Mouse (Mus musculus): ENCODE measurements around the gene Kat2a. TPM values are rescaled to one million over a fixed set of nuclear protein-coding genes. Genes with fewer than 3 reads are reported as not detected.

The Kat2a gene
- polyA plus RNA-seq, 1 experiment from 2014 or later, result 65.9 TPM

DNA sequence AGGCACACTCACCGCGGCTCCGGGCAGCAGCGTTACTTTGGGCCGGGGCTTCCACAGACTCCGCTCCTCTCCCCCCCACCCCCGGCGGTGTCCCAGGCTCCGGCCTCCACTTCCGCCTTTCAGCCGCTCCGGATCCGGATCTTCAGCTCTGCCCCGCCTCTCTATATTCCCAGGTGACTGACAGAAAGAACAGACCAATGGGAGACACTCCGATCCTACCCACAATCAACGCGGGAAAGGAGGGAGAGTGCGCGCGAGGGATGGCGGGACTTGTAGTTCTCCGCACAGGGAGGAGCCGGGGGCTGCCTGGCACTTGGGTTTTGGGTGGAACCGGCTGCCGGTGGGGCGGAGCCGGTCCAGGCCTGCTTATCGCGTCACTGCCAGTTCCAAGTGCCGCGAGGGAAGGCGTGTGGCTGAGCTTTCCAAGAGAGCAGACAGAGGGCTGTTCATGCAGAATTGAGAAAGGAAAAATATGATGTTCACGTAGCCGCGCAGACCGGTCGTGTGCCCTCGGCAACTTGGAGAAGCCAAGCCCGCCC is 25.9 kb upstream of the Kat2a start, which contains the start of gene Rab5c:
TSS of gene Rab5c (minus strand) at position 150 of the 539 bp plus-strand sequence.
- Histone ChIP-seq H3K9ac (ENCODE audit: low read depth, low read length) (peak within 1 kb of the TSS; percentile 78), H3K4me3 (ENCODE audit: low read depth, low read length) (peak within 1 kb of the TSS; percentile 62), H3K27me3 (ENCODE audit: control insufficient read depth, insufficient read depth, low read depth, low read length) (no peaks in the 10 kb centered on the region), H3K27ac (ENCODE audit: low read length) (peak within 1 kb of the TSS; percentile 85), H3K4me1 (ENCODE audit: control insufficient read depth, insufficient read depth, low read length) (peaks cover 16% of the 10 kb centered on the region), H3K4me2 (ENCODE audit: low read length) (peak within 1 kb of the TSS; percentile 84), H3K9me3 (replicated peaks; ENCODE audit: control insufficient read depth, low read length, poor library complexity, severe bottlenecking) (no peaks in the 10 kb centered on the region), H3K36me3 (ENCODE audit: control insufficient read depth, insufficient read depth, low read length) (peaks cover 5% of the 10 kb centered on the region; the same call in 1 of the 2 replicates)
- WGBS, result under 1% methylated on average over 39 of the region's 39 CpGs
- ATAC-seq, result peak; percentile 99

DNA sequence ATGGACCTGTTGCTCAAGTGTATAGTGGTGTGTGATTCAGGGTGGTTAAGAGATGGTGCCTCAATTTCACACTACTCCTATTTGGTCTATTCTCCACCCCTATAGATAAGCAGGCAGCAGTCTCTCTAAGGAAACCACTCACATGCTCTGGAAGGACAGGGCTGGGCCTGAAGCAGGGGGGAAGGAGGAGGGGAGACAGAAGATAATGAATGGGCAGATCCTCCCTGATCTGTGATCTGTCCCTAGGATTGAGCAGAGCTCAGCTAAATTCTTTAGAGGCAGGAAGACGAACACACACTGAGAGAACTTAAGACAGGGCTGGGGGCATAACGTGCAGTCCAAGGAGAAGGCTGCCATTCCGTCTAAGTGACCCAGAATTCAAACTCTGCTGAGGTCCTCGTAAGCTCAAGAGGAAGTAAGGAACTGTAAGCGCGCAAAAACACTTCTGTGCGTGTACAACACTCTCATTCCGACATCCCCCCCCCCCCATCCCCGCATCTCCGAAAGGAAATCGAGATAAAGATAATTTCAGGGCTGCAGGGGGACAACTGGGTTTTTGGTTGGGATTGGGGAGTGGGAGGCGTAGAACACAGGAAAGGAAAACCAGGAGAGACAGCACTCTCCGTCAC is 25.0 kb upstream of the Kat2a start:
- ATAC-seq, result no peak
- WGBS, result 1% methylated on average over 12 of the region's 13 CpGs
- H3K4me1 ChIP-seq (ENCODE audit: control insufficient read depth, insufficient read depth, low read length), result peaks cover 16% of the 10 kb centered on the region
- H3K9ac ChIP-seq (ENCODE audit: low read depth, low read length), result peak overlapping the region; percentile 78
- peak overlapping the region; percentile 84 for H3K4me2 ChIP-seq (ENCODE audit: low read length)
- peak overlapping the region; percentile 62 for H3K4me3 ChIP-seq (ENCODE audit: low read depth, low read length)
- peaks cover 5% of the 10 kb centered on the region; the same call in 1 of the 2 replicates for H3K36me3 ChIP-seq (ENCODE audit: control insufficient read depth, insufficient read depth, low read length)
- no peaks in the 10 kb centered on the region for H3K27me3 ChIP-seq (ENCODE audit: control insufficient read depth, insufficient read depth, low read depth, low read length)
- H3K9me3 ChIP-seq (replicated peaks; ENCODE audit: control insufficient read depth, low read length, poor library complexity, severe bottlenecking), result no peaks in the 10 kb centered on the region
- no peak overlapping the region for H3K27ac ChIP-seq (ENCODE audit: low read length)

DNA sequence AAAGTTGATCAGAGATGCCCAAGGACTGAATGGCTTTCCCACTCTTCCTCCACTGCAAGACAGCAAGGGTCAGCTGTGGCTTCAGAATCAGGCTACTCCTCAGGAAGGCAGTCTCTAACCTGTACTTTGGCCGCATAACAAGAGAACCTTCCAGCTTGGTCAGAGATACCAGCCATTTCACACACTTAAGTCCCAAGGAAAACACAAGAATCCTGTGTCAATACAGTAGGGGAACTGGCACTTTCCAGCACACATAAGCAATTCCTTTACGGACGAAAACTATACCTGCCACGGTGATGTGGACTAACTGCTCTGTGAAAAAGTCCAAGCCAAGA is 24.4 kb upstream of the Kat2a start:
- Histone ChIP-seq H3K9me3 (replicated peaks; ENCODE audit: control insufficient read depth, low read length, poor library complexity, severe bottlenecking) (no peaks in the 10 kb centered on the region), H3K27me3 (ENCODE audit: control insufficient read depth, insufficient read depth, low read depth, low read length) (no peaks in the 10 kb centered on the region), H3K9ac (ENCODE audit: low read depth, low read length) (no peak overlapping the region), H3K4me2 (ENCODE audit: low read length) (peak overlapping the region; percentile 84), H3K27ac (ENCODE audit: low read length) (no peak overlapping the region), H3K4me3 (ENCODE audit: low read depth, low read length) (peak overlapping the region; percentile 62), H3K4me1 (ENCODE audit: control insufficient read depth, insufficient read depth, low read length) (peaks cover 16% of the 10 kb centered on the region), H3K36me3 (ENCODE audit: control insufficient read depth, insufficient read depth, low read length) (peaks cover 5% of the 10 kb centered on the region; the same call in 1 of the 2 replicates)
- ATAC-seq, result no peak
- 75% methylated on average over 4 of the region's 4 CpGs for WGBS

DNA sequence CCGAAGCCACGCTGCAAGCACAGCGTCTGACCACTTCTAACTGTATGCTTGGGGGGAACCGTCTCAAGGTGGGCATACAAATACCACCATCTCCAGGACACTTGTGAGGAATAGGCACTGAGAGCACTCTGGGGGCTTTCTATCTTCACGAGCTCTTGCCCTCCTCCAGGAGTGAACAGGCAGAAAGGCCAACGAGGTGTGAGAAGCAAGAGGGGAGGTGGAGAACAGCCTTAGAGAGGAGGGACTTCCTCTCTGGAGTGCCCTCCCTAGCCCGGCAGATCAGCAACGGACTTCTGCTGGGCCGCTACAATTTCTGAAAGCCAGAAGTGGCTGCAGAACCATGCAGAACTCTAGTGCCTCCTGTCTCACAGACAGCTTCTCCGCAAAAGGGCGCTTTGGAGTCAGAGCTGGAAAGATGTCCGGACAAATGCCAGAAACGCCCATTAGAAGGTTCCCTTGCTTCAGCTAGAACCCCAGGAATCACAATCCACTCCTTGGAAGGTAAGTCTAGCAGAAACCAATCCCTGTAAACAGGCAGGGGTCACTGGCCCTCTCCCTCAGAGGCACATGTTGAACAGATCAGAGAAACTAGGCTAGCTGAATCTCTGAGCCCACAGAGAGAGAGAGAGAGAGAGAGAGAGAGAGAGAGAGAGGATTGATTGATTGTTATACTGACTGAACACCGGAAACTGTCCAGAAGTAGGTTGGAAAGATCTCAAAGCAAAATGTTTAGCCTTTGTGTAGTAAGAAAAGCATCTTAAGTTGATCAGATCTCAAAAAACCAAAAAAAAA is 23.9 kb upstream of the Kat2a start:
- Histone ChIP-seq H3K4me2 (ENCODE audit: low read length) (no peak overlapping the region), H3K4me3 (ENCODE audit: low read depth, low read length) (no peak overlapping the region)
- 85% methylated on average over 14 of the region's 14 CpGs for WGBS

DNA sequence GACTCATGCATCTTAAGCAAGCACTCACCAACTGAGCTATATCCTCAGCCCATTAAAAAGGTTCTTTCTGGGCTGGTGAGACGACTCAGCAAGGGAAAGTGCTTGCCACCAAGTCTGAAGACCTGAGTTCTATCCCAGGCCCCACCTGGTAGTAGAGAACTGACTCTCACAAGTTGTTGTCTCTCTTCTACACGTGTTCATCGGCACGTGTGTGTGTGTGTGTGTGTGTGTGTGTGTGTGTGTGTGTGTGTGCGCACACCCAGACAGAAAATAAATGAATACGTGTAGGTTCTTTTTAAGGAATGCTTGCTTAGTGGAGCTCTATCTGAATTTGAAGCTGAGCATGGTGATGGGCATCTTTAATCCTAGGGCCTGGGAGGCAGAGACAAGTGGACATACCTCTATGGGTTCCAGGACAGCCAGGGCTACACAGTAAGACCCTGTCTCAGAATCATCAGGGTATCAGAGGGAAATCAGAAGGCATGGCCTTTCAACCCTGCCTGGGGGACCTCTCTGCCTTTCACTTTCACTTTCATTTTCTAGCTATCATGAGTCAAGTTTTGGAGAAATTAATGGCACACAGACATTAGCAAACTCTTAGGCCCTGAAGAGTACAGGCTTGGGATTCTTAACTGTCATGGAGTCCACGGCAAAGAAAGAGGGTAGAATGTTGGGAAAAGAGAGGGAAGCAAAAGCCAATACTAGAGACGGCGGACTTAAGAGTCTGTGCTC is 23.0 kb upstream of the Kat2a start:
- no peak overlapping the region for H3K4me2 ChIP-seq (ENCODE audit: low read length)
- H3K4me1 ChIP-seq (ENCODE audit: control insufficient read depth, insufficient read depth, low read length), result peaks cover 16% of the 10 kb centered on the region
- no peaks in the 10 kb centered on the region for H3K9me3 ChIP-seq (replicated peaks; ENCODE audit: control insufficient read depth, low read length, poor library complexity, severe bottlenecking)
- H3K4me3 ChIP-seq (ENCODE audit: low read depth, low read length), result no peak overlapping the region
- 87% methylated on average over 9 of the region's 9 CpGs for WGBS
- H3K27ac ChIP-seq (ENCODE audit: low read length), result no peak overlapping the region
- ATAC-seq, result no peak
- no peak overlapping the region for H3K9ac ChIP-seq (ENCODE audit: low read depth, low read length)
- H3K27me3 ChIP-seq (ENCODE audit: control insufficient read depth, insufficient read depth, low read depth, low read length), result no peaks in the 10 kb centered on the region
- no peaks in the 10 kb centered on the region for H3K36me3 ChIP-seq (ENCODE audit: control insufficient read depth, insufficient read depth, low read length)

More for the DNA sequence above, 23.9 kb upstream of the Kat2a start:
- ATAC-seq, result no peak
- Histone ChIP-seq H3K27ac (ENCODE audit: low read length) (no peak overlapping the region), H3K27me3 (ENCODE audit: control insufficient read depth, insufficient read depth, low read depth, low read length) (no peaks in the 10 kb centered on the region), H3K9ac (ENCODE audit: low read depth, low read length) (no peak overlapping the region), H3K4me1 (ENCODE audit: control insufficient read depth, insufficient read depth, low read length) (peaks cover 16% of the 10 kb centered on the region), H3K9me3 (replicated peaks; ENCODE audit: control insufficient read depth, low read length, poor library complexity, severe bottlenecking) (no peaks in the 10 kb centered on the region), H3K36me3 (ENCODE audit: control insufficient read depth, insufficient read depth, low read length) (peaks cover under 1% of the 10 kb centered on the region; the same call in 1 of the 2 replicates)

DNA sequence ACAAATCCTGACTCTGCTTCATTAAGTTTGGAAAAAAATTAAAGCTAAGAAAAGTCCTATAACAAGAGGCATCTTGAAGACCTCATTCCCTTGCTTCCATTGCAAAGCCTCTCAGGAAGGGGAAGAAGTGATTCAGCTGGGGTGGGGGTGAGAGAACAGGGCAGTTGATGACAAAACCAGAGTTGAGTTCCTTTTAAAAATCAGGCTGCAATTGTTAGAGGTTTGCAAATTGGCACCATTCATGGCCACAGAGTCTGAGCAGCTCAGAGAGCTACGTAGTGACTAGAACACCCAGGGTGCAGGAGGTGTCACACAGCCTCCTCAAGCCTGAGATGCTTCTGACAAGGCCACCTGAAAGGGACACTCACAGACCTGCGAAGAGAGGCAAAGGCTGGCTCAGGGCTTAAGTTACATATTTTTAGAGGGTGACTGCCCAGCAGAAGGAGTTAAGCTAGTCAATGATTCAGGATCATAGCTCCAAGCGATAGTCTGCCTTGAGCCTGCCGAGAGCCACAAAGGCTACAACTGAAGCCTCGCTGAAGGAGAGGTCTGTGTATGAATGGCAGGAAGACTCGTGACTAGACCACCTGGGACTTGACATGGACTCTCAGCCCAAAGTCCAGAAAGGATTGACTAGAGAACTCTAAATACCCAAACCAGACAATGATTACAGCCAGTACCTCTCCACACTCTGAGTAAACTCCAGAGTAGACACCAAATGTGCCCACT is 18.4 kb upstream of the Kat2a start:
- 86% methylated on average over 6 of the region's 6 CpGs for whole genome bisulfite sequencing
- Histone ChIP-seq H3K9ac (ENCODE audit: low read depth, low read length) (no peak overlapping the region), H3K27me3 (ENCODE audit: control insufficient read depth, insufficient read depth, low read depth, low read length) (no peaks in the 10 kb centered on the region), H3K27ac (ENCODE audit: low read length) (no peak overlapping the region), H3K4me1 (ENCODE audit: control insufficient read depth, insufficient read depth, low read length) (no peaks in the 10 kb centered on the region), H3K9me3 (replicated peaks; ENCODE audit: control insufficient read depth, low read length, poor library complexity, severe bottlenecking) (no peaks in the 10 kb centered on the region), H3K36me3 (ENCODE audit: control insufficient read depth, insufficient read depth, low read length) (0 out of 2 replicates have a peak, but pooled peaks cover 2% of the 10 kb centered on the region), H3K4me2 (ENCODE audit: low read length) (no peak overlapping the region), H3K4me3 (ENCODE audit: low read depth, low read length) (no peak overlapping the region)
- no peak for ATAC-seq

DNA sequence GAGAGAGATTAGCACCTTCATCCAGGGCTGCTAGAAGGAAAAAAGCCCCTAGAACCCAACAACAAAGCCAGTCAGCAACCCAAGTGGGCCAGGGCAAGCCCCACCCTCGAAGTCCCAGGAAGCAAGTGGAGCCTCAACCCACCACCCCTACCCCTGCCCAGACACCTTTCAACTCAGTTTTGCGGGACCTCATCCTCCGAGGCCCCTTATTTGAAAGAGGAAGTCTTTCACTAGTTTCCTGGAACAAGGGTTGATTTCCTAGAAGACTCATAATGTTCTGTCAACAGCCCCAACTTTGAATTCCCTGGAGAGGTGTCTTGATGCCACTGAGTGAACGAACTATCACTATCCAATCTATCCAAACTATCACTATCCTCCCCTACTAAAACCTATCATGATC is 17.7 kb upstream of the Kat2a start:
- H3K9ac ChIP-seq (ENCODE audit: low read depth, low read length), result no peak overlapping the region
- no peak overlapping the region for H3K4me2 ChIP-seq (ENCODE audit: low read length)
- H3K9me3 ChIP-seq (replicated peaks; ENCODE audit: control insufficient read depth, low read length, poor library complexity, severe bottlenecking), result no peaks in the 10 kb centered on the region
- H3K27me3 ChIP-seq (ENCODE audit: control insufficient read depth, insufficient read depth, low read depth, low read length), result no peaks in the 10 kb centered on the region
- 91% methylated on average over 4 of the region's 4 CpGs for WGBS
- no peak overlapping the region for H3K27ac ChIP-seq (ENCODE audit: low read length)
- H3K36me3 ChIP-seq (ENCODE audit: control insufficient read depth, insufficient read depth, low read length), result 0 out of 2 replicates have a peak, but pooled peaks cover 2% of the 10 kb centered on the region
- H3K4me3 ChIP-seq (ENCODE audit: low read depth, low read length), result no peak overlapping the region
- ATAC-seq, result no peak
- H3K4me1 ChIP-seq (ENCODE audit: control insufficient read depth, insufficient read depth, low read length), result no peaks in the 10 kb centered on the region

DNA sequence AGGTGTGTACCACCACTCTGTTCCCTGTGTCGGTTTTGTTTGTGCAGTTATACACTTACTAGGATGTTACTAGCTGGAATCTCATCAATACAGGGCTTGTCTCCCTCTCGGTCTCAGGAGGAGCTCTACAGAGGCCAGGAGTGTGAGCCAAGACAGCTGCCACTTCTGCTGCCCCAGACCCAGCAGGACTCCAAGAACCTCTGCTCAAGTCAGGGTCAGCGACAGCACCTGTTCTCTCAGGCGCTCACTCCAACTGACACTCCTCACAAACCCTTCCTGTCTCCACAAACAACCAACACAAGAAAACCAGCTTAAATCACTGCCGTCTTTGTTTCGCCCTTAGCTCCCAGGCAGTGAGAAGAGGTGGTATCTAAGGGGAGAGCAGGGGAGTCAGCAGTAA is 16.3 kb upstream of the Kat2a start:
- WGBS, result 84% methylated on average over 6 of the region's 6 CpGs
- no peak for ATAC-seq

More for the DNA sequence above, 16.3 kb upstream of the Kat2a start:
- Histone ChIP-seq H3K9ac (ENCODE audit: low read depth, low read length) (no peak overlapping the region), H3K4me3 (ENCODE audit: low read depth, low read length) (no peak overlapping the region), H3K27me3 (ENCODE audit: control insufficient read depth, insufficient read depth, low read depth, low read length) (no peaks in the 10 kb centered on the region), H3K27ac (ENCODE audit: low read length) (no peak overlapping the region), H3K4me1 (ENCODE audit: control insufficient read depth, insufficient read depth, low read length) (no peaks in the 10 kb centered on the region), H3K36me3 (ENCODE audit: control insufficient read depth, insufficient read depth, low read length) (0 out of 2 replicates have a peak, but pooled peaks cover 2% of the 10 kb centered on the region), H3K9me3 (replicated peaks; ENCODE audit: control insufficient read depth, low read length, poor library complexity, severe bottlenecking) (no peaks in the 10 kb centered on the region), H3K4me2 (ENCODE audit: low read length) (no peak overlapping the region)
